Mouse (Mus musculus) bone marrow macrophage, adult 2 months (primary cell): Measurements from ENCODE around the gene Gpr150. TPM values are rescaled to one million over a fixed set of nuclear protein-coding genes. Genes with fewer than 3 reads are reported as not detected.

ENCODE experiments used
- H3K27ac ChIP-seq: 2 replicates; pipeline ENCODE4 v1.5.1; 2012; ENCODE audit warnings: low read depth, low read length; ENCODE audit not compliant: insufficient read depth
- H3K4me1 ChIP-seq: 2 replicates; pipeline ENCODE4 v1.6.1; 2012; ENCODE audit warnings: low read length; ENCODE audit not compliant: control insufficient read depth, insufficient read depth
- H3K4me3 ChIP-seq: 2 replicates; pipeline ENCODE4 v1.5.1; 2012; ENCODE audit warnings: mild to moderate bottlenecking, low read length, moderate library complexity; ENCODE audit not compliant: insufficient read depth
- CTCF ChIP-seq: IDR thresholded peaks from 2 replicates; pipeline ENCODE4 v1.5.1; 2012; ENCODE audit warnings: low read depth, mild to moderate bottlenecking, low read length, moderate library complexity
- POLR2A ChIP-seq: IDR thresholded peaks from 2 replicates; pipeline ENCODE4 v1.6.1; 2012; ENCODE audit warnings: mild to moderate bottlenecking, low read depth, low read length, borderline replicate concordance
- polyA plus RNA-seq: library from polyadenylated mRNA; stranded (reverse); fragments of >200 nt; gene quantifications from 2 replicates; pipeline ENCODE4 v1.2.4, GENCODE M21; 2012; ENCODE audit not compliant: missing spikeins, insufficient read depth, insufficient read length

The Gpr150 gene
- polyA plus RNA-seq, 1 experiment = not detected

GRCm38 (mm10) chr13:76017465-76017864 lies 39.3 kb downstream of the Gpr150 start:
- peaks cover 8% of the 10 kb centered on the region for H3K4me1 ChIP-seq
- H3K27ac ChIP-seq = peak overlapping the region; percentile 80
- TF ChIP-seq CTCF = no peak
- no peak for TF ChIP-seq POLR2A
- H3K4me3 ChIP-seq = peak overlapping the region; percentile 72

GRCm38 (mm10) chr13:76014511-76014910 lies 42.3 kb downstream of the Gpr150 start:
- Histone ChIP-seq H3K27ac (no peak overlapping the region), H3K4me3 (no peak overlapping the region), H3K4me1 (peaks cover 5% of the 10 kb centered on the region; the same call in 1 of the 2 replicates)
- TF ChIP-seq POLR2A (no peak), CTCF (no peak)

Other genes starting within 250 kb of the Gpr150 start
- 112 and 121 TPM in 2 replicates for gene Glrx, start 217.1 kb downstream of the Gpr150 start, polyA plus RNA-seq
- gene Rhobtb3, start 113.1 kb downstream of the Gpr150 start, polyA plus RNA-seq = 0.55 and 1.3 TPM in 2 replicates
- not detected in 2 replicates for gene Spata9, start 89.8 kb downstream of the Gpr150 start, polyA plus RNA-seq
- gene Rfesd, start 38.3 kb downstream of the Gpr150 start, polyA plus RNA-seq = 15.3 and 24.7 TPM in 2 replicates
- gene Arsk, start 41.7 kb upstream of the Gpr150 start, polyA plus RNA-seq = 23.0 and 26.7 TPM in 2 replicates
- 8.6 and 10.6 TPM in 2 replicates for gene Ttc37, start 41.7 kb upstream of the Gpr150 start, polyA plus RNA-seq
- not detected in 2 replicates for gene Fam81b, start 248.1 kb upstream of the Gpr150 start, polyA plus RNA-seq